Mouse (Mus musculus) ES-Bruce4 (cell line): ENCODE measurements around the gene Atp8b3. TPM values are rescaled to one million over a fixed set of nuclear protein-coding genes. Genes with fewer than 3 reads are reported as not detected.

ENCODE experiments used
- H3K27ac ChIP-seq: 2 replicates; pipeline ENCODE4 v1.5.1; 2012; ENCODE audit warnings: low read length, inconsistent platforms; ENCODE audit not compliant: insufficient read depth
- H3K27me3 ChIP-seq: 2 replicates; pipeline ENCODE4 v1.6.1; 2012; ENCODE audit warnings: mild to moderate bottlenecking, low read length, inconsistent platforms; ENCODE audit not compliant: control insufficient read depth, poor library complexity, insufficient read depth, severe bottlenecking
- H3K36me3 ChIP-seq: 2 replicates; pipeline ENCODE4 v1.6.1; 2012; ENCODE audit warnings: inconsistent platforms, mild to moderate bottlenecking, low read length, moderate library complexity; ENCODE audit not compliant: control insufficient read depth, poor library complexity, insufficient read depth, severe bottlenecking
- H3K4me1 ChIP-seq: one replicate; pipeline ENCODE4 v1.8.1; 2011; ENCODE audit warnings: low read length; ENCODE audit not compliant: control insufficient read depth, insufficient read depth
- H3K4me3 ChIP-seq: 2 replicates; pipeline ENCODE4 v1.5.1; 2011; ENCODE audit warnings: low read depth, mild to moderate bottlenecking, low read length
- H3K9ac ChIP-seq: 2 replicates; pipeline ENCODE4 v1.6.1; 2012; ENCODE audit warnings: low read depth, mild to moderate bottlenecking, inconsistent platforms; ENCODE audit not compliant: poor library complexity, severe bottlenecking
- H3K9me3 ChIP-seq: replicated peaks from 2 replicates; pipeline ENCODE4 v1.6.1; 2012; ENCODE audit warnings: mild to moderate bottlenecking, low read length, inconsistent platforms; ENCODE audit not compliant: control insufficient read depth, poor library complexity, insufficient read depth, severe bottlenecking
- CTCF ChIP-seq: IDR thresholded peaks from one replicate; pipeline ENCODE4 v1.8.1; 2011; ENCODE audit warnings: low read depth, low read length
- EP300 ChIP-seq: IDR thresholded peaks from 2 replicates; pipeline ENCODE4 v1.6.1; 2011; ENCODE audit warnings: low read depth, low read length; ENCODE audit not compliant: insufficient read depth
- POLR2A ChIP-seq: IDR thresholded peaks from one replicate; pipeline ENCODE4 v1.8.1; 2011; ENCODE audit warnings: low read length; ENCODE audit not compliant: insufficient read depth
- polyA plus RNA-seq: library from polyadenylated mRNA; stranded (reverse); fragments of >200 nt; gene quantifications from 2 replicates; pipeline ENCODE4 v1.2.4, GENCODE M21; 2011; ENCODE audit warnings: low read depth; ENCODE audit not compliant: missing spikeins, insufficient read depth, insufficient read length

The Atp8b3 gene
- polyA plus RNA-seq, 1 experiment, result 1.2 TPM

DNA sequence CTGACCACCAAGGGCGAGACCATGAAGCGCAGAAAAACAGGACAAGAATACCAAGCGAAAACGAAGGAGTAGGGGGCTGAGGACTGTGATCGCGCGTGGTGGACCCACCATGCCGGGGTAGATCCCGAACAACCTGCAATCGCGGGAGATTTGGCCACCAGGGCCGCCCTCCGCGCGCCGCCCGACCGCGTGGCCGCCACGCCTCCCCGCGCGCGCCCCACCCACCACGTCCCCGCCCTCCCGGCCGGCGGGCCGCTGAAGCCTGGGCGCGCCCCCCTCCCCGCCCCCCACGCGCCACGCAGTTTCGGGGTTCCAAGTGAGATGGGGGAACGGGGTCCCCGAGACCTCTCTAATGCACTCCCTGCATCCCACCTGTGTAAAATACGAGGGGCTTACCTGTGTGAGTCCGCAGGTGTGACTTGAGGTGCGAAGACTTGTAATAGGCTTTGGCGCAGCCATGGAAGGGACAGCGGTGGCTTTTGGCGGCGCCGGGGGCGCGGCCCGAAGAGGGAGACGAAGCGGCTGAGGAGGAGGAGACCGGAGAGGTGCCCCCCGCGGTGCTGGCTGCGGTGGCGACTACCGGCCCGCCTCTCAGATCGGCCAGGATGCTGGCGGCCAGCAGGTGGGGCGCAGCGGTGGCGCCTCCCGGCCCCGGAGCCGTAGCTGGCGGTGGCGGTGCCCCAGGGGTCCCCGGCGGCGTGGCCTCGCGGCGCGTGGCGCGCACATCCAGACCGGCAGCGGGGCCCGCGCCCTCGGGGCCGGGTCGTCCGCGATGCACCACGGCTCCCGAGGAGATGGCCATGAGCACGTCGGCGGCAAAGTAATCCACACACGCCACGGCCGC is 37.6 kb upstream of the Atp8b3 start:
- peak overlapping the region; percentile 94 for H3K4me3 ChIP-seq
- H3K4me1 ChIP-seq, result peaks cover 9% of the 10 kb centered on the region
- no peaks in the 10 kb centered on the region for H3K36me3 ChIP-seq
- H3K27ac ChIP-seq, result peak overlapping the region; percentile 49
- peak overlapping the region; percentile 94 for H3K9ac ChIP-seq
- no peaks in the 10 kb centered on the region for H3K27me3 ChIP-seq
- no peaks in the 10 kb centered on the region for H3K9me3 ChIP-seq
- TF ChIP-seq POLR2A, result no peak
- no peak for TF ChIP-seq EP300
- TF ChIP-seq CTCF, result no peak

DNA sequence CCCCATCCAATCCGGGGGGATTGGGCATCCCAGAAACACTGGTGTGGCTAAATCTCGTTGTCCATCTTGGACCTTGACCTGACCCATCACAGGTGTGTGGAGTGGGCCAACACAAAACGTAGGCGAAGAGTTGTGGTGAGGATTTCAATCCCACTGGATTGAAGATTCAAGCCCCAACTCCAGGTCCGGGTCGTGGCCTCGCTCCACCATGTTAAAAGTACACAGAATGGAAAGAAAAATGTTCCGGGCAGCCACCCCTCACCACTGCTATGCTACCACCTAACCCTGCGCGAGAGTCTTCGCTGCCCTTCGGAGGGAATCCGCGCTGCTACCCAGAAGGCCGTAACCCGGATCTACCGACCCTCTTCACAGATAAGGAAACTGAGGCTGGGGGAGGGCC is 37.0 kb upstream of the Atp8b3 start:
- Histone ChIP-seq H3K4me3 (peak overlapping the region; percentile 94), H3K27ac (peak overlapping the region; percentile 9; the same call in 1 of the 2 replicates), H3K4me1 (peaks cover 9% of the 10 kb centered on the region), H3K36me3 (no peaks in the 10 kb centered on the region), H3K9me3 (no peaks in the 10 kb centered on the region), H3K9ac (peak overlapping the region; percentile 94), H3K27me3 (no peaks in the 10 kb centered on the region)
- TF ChIP-seq EP300 (no peak), POLR2A (no peak), CTCF (no peak)

DNA sequence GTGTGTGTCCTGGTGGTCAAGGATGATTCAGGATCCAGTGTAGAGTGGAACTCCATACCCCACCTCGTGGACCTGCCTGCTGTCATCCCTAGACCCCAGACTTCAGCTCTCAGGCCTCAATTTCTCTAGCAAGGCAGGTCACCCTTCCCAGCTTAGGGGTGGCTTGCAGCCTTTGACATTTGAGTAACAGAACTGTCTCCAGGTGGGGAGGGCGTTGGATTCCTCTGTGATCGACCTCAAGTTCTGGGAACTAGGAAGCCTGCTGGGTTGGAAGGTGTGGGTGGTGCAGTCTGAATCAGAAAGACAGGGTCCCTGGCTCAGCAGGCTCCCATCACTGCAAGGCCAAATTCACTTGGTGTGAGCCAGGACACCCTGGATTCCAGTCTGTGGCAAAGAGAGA is 36.0 kb upstream of the Atp8b3 start:
- no peaks in the 10 kb centered on the region for H3K9me3 ChIP-seq
- no peaks in the 10 kb centered on the region for H3K36me3 ChIP-seq
- peaks cover 9% of the 10 kb centered on the region for H3K4me1 ChIP-seq
- H3K27ac ChIP-seq, result no peak overlapping the region
- no peak for TF ChIP-seq EP300
- no peak for TF ChIP-seq CTCF
- no peak for TF ChIP-seq POLR2A
- H3K9ac ChIP-seq, result 0 out of 2 replicates have a peak overlapping the region, but pooled peaks have one; percentile 94
- no peak overlapping the region for H3K4me3 ChIP-seq
- no peaks in the 10 kb centered on the region for H3K27me3 ChIP-seq

DNA sequence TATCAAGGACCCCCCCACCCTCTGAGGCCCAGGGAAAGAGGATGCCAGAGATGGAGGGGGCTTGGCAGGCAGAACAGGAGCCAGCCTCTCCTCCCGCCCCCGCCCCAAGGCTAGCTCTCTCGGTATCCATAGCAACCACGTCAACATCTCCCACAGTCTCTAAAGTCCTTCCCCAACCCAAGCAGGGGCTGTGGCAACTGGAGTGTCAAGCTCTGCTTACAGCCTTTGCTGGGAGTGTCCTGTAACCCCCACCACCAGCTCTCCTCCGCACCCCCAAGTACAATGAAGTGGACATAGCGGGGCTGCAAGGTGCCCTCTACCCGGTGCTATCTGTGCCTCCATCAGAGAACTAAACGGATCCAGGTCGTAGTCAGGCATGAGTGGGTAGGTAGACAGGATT is 35.0 kb upstream of the Atp8b3 start:
- H3K36me3 ChIP-seq, result no peaks in the 10 kb centered on the region
- H3K4me1 ChIP-seq, result peaks cover 9% of the 10 kb centered on the region
- TF ChIP-seq POLR2A, result no peak
- no peak for TF ChIP-seq EP300
- TF ChIP-seq CTCF, result no peak
- H3K27me3 ChIP-seq, result no peaks in the 10 kb centered on the region
- no peak overlapping the region for H3K27ac ChIP-seq
- no peak overlapping the region for H3K9ac ChIP-seq
- no peak overlapping the region for H3K4me3 ChIP-seq
- no peaks in the 10 kb centered on the region for H3K9me3 ChIP-seq

DNA sequence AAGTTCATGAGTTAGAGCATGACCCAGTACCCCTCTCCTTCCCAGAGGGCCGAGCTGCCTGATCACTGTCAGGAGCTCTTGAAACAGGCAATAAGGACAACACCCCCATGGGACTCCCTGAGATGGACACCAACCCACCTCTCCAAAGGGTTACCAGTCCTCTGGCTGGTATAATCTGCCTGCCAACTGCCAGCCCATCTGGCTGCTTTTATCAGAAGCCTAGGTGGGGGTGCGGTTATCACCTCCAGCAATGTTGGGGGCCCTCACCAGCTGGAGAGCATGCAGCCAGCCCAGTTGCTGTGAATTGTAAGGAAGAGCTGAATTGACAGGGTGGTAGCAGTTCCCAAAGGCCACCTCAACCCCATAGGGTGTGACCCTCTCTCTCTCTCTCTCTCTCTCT is 33.6 kb upstream of the Atp8b3 start:
- Histone ChIP-seq H3K4me3 (no peak overlapping the region), H3K27ac (no peak overlapping the region), H3K9ac (no peak overlapping the region), H3K36me3 (peaks cover 4% of the 10 kb centered on the region; the same call in 1 of the 2 replicates), H3K27me3 (no peaks in the 10 kb centered on the region), H3K9me3 (no peaks in the 10 kb centered on the region), H3K4me1 (peaks cover 9% of the 10 kb centered on the region)
- TF ChIP-seq EP300, result no peak
- TF ChIP-seq POLR2A, result no peak
- no peak for TF ChIP-seq CTCF
